Mouse (Mus musculus): Measurements from ENCODE around the gene E130308A19Rik.

Gene E130308A19Rik

DNA sequence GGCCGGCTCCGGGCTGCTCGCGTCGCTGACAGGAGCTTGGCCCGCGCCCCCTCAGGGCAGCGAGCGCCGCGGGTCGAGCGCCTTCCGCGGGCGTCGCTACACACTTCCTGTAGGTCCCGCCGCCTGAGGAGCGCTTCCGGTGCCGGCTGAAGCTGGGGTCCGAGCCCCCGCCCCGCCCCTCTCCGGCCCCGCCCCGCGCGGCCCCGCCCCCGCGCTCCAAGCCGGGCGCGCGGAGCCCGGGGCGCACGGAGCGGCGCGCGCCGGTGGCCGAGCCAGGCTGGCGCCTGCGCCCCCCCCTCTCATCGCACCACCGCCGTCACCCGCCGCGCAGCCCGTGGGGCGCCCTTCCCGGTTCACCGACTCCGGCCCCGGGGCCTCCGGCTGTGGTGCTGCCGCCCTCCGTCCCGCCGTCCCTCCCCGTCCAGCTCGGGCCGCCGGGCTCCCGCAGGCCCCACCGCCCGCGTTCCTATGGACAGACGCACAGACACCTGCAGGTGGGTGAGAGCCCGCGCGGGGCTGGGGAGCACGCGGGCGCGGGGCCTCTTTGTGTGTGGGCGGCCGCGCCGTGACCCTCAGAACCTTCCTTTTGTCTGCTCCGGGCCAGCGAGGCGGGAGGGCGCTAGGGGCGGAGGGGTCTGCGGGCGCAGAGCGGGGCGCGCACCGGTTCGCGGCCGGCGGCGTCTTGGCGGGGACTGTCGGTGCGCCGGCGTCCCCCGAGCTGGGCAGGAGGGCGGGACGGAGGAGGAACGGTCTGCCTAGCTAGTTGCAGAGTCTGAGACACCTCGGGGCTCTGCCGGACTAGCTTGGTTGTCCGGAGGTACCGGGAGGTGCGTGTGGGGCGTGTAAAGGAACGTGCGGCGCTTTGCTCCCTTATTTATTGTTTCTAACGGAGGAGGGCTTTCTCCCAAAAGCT lies at the start of gene E130308A19Rik:
TSS of gene E130308A19Rik (plus strand) at position 214 of the 913 bp plus-strand sequence.
- peak; percentile 89 for DNase-seq (ENCODE audit: low read depth, low spot score)

DNA sequence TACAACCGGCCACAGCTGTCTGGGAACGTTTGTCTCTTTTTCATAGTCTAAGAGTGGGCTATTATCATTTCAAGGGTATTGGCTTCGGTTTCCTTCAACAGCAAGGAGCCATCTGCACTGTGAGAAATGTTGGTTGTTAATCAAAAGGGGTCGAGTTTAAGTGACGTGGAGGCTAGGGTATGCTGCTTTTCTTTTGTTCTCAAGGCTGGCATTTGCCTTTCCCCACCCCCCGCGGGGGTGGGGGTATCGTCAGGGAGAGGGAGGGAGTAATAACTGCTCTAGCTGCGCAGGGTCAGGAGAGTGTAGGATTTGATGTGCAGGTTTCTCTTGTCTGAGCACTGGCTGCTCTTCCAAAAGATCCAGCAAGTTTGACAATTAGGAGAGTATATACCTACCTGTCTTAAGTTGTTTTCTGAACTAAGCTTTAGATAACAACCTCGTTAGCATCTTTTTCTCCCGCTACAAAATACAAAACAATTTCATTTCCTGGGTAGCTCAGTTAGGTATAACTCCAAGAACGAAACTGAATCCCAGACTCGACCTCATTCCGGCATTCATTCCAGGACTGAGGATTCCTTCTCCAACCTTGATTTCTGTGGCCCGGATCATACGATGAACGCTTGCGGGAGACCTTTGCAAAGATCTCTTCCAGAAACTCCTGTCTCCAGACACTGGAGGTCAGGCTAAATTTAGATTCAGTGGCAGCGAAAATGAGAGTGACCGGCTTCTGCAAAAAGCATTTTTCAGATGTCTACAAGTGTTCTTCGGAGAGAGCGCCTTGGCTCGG lies 45.3 kb upstream of the E130308A19Rik start:
- DNase-seq (ENCODE audit: low read depth, low spot score) = peak; percentile 91

DNA sequence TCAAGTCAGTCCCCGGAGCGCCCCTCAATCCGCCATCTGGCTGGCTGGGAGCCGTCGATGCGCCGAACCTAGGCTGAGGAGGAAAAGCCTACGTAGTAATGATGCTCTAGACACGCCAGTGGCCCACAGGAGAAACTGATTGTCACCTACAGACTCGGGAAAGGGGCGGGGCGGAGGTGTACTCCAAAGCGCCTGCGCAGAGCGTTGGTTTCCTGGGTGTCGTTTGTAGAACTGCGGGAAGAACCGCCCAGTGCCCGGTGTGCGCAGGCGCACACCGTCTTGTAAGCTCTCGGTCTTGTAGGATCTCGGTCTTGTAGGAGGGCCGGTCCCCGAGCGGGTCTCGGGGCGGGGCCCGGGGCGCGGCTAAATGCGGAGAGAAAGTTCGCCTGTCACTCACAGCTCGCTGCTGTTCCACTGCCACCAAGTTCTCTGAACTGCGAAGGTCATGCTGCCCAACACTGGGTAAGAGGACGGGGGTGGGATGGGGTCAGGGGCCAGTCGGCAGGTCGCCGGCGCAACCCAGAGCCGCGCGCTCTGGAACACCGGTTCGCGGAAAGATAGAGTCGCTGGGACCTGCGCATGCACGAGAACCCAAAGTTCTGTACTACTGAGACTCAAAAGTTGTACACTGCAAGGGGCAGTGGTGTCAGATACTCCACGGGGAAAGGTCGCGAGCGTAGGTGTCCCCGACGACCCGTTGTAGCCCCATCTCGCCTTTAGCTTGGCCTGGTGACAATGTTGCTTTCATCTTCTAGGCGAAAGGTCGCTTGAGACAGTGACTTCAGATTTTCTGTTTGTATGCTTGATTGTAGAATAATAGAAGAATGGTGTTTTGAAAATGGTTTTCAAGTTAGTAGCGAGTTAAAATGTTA lies 44.5 kb upstream of the E130308A19Rik start, which contains the start of gene Hsdl2:
TSS of gene Hsdl2 (plus strand) at position 250 of the 872 bp plus-strand sequence.
- peak; percentile 100 for DNase-seq (ENCODE audit: low read depth, low spot score)

DNA sequence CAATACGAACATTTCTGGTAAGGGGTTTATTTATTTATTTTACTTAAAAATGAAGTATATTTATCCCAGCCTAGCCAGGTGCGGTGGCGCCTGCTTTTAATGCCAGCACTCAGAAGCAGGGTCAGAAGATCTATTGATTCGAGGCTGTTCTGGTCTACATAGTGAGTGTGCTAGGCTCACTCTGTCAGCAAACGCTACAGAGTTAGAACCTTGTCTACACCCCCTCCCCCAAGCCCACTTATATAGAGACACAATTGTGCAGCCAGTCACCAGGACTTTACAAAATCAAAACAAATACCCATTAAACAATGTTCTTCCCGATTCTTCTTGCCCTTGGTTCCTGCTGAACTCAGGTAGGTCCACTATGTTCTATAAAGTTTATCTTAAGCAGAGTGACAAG lies 43.8 kb upstream of the E130308A19Rik start:
- no peak for DNase-seq (ENCODE audit: low read depth, low spot score)

DNA sequence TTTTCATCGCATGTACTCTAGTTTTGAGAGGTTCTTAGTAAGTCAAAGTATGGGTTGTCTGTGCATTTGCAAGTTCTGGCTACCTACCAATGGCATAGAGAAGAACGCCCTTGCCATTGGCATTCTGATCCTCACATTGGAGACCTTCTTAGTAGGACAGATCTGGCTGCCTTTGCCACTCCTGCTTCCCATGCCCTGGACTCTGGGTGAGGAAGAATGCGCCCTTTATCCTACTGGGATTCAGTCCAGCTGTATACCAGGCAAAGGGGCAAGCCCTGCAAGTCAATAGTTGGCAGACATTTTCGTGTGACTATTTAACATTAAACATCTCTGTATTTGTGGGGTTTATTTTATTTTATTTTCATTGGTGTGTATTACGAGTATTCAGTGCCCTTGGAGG lies 40.9 kb upstream of the E130308A19Rik start:
- no peak for DNase-seq (ENCODE audit: low read depth, low spot score)

DNA sequence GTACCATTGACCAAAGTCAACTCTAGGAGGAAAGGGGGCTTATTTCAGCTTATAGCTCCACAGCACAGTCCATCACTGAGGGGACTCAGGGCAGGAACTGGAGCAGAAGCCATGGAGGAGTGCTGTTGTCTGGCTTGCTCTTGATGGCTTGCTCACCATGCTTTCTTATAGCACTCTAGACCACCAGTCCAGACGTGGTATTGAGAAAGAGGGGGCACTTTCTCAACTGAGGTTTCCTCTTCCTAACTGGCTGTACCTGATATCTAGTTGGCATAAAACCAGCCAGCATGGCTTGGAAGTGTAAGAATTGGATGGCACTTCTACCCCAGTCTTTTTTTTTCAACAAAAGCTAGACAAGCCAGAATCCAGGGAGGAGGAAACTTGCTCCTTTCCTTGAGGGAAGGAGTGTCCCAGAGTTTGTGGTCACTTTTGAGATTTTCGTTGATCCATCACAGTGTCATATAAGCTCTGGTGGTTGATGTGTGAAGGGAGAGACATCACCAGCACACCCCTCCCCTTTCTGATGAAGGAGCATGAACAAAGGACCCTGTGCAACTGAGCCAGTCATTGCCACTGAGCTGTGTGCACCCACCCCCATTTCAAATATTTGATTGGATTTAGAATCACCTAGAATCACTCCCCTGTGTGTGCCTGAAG lies 38.7 kb upstream of the E130308A19Rik start:
- DNase-seq (ENCODE audit: low read depth, low spot score) = no peak

DNA sequence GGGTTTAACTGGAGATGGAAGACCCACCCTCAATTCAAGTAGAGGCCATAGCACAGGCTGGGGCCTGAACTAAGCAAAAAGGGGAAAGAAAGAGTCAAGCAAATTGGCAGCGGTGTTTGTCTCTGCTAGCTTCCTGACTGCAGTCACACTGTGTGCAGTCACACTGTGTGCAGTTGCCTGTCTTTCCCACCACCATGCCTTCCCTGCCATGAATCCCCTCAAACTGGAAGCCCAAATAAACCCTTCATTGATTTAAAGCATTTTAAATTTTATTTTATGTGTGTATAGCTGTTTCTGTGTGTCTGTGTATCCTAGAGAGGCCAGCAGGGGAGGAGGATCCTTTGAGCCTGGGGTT lies 38.2 kb upstream of the E130308A19Rik start:
- DNase-seq (ENCODE audit: low read depth, low spot score) = no peak

DNA sequence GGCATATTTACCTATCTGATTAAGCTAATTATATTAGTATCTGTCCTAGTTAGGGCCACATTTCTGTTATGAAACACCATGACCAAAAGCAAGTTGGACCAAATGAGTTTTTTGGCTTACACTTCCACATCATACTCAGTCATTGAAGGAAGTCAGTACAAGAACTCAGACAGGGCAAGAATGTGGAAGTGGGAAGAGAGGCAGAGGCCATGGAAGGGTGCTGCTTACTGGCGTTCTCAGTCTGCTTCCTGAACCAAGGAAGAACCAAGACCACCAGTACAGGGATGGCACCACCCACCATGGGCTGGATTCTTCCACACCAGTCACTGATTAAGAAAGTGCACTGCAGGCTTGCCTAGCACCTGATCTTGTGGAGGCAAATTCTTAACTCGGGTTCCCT lies 31.4 kb upstream of the E130308A19Rik start:
- no peak for DNase-seq (ENCODE audit: low read depth, low spot score)

DNA sequence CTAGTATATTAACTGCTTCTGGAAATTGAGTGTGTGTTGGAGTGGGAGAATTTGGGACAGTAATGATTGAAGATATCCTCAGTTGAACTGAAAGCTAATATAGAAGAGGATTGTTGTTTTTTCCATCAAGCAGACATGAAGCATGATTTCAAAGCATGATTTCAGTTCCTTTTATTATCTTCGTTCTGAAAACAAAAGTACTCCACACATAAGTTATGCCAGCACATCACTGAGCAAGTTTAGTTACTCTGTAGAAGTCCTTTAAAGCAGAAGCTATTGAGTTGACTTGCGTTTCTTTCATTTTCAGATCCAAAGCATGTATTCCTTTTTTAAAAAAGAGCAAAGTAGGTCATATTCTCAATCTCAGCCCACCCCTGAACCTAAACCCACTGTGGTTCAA lies 29.5 kb upstream of the E130308A19Rik start:
- DNase-seq (ENCODE audit: low read depth, low spot score) = no peak

DNA sequence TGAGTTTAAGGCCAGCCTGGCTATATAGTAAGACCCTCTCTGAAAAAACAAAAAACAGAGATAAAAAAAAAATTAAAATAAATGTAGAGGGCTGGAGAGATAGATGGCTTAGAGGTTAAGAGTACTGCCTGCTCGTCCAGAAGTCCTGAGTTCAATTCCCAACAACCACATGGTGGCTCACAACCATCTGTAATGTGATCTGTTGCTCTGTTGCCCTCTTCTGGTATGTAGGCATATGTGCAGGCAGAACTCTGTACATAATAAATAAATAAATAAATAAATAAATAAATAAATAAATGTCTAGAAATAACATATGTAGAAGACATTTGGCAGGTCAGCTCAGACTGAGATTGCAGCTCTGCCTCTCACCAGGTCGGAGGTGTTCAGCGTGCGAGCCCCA lies 23.3 kb upstream of the E130308A19Rik start:
- DNase-seq (ENCODE audit: low read depth, low spot score) = no peak

DNA sequence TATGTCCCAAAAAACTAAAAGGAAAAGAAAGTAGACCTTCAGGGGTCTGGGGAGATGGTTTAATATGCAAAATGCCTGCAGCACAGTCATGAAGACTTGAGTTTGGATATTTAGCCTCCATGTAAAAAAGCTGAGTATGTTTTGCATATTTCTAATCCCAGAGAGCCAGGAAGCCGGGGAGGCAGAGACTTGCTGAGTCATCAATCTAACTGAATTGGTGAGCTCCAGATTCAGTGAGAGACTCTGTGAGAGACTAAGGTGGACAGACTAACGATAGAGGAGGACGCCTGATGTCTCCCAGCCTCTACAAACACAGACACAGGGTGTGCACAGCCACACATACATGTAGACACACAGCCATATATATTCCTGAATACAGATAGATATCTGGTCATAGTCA lies 21.1 kb upstream of the E130308A19Rik start:
- DNase-seq (ENCODE audit: low read depth, low spot score) = no peak

DNA sequence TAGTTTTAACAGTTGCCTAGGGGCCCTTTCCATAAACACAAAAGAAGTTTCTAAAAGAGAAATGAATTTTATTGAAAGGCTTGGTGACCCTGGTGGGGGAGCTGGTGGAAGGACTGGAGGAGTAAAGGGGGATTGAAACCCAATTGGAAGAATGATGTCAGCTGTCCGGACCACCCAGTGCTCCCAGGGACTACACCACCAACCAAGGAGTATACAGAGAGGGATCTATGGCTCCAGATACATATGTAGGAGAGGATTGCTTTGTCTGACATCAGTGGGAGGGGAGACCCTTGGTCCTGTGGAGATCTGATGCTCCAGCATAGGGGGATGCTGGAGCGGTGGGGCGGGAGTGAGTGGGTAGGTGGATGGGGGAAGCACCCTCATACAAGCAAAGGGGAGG lies 20.5 kb upstream of the E130308A19Rik start:
- DNase-seq (ENCODE audit: low read depth, low spot score) = no peak

DNA sequence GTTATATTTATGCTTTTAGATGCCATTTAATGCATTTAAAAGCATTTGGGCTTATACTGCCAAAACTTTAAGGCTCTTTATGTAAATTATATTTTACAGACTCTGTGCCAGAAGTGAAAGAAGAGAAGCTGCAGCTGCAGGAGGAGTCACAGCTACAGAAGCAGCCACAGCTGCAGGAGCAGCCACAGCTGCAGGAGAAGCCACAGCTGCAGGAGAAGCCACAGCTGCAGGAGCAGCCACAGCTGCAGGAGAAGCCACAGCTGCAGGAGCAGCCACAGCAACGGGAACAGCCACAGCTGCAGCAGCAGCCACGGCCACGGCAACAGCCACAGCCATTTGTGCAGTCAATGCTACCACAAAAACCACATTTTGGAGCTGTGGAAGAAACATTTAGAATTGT lies 15.6 kb upstream of the E130308A19Rik start:
- no peak for DNase-seq (ENCODE audit: low read depth, low spot score)

DNA sequence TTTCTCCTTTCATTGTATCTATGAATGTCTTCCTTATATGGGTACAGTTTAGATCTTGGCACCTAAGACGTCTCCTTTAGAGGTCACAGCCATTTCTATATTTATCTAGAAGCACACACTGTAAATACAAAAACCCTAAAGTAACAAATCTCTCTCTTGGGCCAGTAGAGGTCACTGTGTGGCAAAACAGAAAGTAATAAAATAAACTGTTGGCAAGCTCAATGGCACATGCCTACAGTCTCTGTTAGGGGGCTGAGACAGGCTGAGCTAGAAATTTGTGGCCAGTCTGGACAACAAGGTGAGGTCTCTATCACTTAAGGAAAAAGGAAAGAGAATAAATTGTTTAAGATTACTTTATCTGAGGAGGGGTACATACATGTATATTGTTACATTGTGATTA lies 11.0 kb upstream of the E130308A19Rik start:
- no peak for DNase-seq (ENCODE audit: low read depth, low spot score)

DNA sequence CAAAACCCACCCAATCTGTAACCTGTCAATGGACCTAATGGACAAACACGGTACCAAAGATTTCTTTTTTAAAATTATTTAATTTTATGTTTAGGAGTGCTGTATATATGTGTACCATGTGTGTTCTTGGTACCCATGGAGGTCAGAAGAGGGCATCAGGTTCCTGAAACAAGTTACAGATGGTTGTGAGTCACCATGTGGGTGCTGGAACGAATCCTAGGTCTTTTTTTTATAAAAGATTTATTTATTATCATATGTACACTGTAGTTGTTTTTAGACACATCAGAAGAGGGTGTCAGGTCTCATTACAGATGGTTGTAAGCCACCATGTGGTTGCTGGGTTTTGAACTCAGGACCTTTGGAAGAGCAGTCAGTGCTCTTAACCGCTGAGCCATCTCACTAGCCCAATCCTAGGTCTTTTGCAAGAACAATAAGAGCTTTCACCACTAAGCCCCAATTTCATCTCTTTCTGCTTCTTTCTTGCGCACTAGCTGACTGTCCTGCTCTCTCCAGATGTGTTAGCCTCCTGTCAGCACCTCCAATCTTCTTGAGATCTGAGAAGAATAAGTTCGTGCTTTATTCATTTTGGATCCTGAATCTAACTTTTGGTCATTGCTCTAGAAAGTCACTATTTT lies 6.3 kb upstream of the E130308A19Rik start:
- DNase-seq (ENCODE audit: low read depth, low spot score) = no peak

DNA sequence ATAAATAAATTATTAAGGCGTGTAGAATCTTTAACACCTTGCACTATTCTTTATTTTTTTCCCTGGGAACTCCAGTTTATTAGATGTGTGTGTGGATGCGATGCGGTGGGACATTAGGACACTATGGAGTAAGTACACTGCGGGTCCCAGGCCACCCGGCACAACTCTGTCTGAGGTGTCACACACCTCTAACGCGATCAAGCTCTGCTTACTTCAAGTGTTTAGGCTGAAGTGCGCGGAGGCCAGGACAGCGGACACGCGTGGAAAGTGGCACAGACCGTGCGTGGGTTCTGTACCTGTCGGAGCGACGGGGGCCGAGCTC lies 374 bp upstream of the E130308A19Rik start:
- DNase-seq (ENCODE audit: low read depth, low spot score) = no peak

DNA sequence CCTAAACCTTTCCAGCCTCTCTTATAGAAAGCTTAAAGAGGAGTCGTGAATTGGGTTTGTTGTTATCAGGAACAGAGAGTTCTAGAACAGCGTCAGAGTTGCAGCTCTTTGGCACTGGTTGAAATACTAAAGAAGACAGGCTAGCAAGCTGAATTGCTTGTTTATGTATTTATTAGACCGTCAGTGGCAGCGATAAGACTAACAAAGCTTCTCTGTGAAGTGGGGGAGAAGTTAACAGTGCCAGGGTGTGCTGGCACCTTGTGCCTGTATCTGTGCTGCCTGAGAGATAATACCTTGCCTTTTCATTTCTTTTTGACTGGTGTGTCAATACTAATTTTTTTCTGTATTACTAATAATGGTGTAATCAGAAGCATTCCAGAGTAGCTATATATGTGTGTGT lies 2.2 kb downstream of the E130308A19Rik start:
- no peak for DNase-seq (ENCODE audit: low read depth, low spot score)

DNA sequence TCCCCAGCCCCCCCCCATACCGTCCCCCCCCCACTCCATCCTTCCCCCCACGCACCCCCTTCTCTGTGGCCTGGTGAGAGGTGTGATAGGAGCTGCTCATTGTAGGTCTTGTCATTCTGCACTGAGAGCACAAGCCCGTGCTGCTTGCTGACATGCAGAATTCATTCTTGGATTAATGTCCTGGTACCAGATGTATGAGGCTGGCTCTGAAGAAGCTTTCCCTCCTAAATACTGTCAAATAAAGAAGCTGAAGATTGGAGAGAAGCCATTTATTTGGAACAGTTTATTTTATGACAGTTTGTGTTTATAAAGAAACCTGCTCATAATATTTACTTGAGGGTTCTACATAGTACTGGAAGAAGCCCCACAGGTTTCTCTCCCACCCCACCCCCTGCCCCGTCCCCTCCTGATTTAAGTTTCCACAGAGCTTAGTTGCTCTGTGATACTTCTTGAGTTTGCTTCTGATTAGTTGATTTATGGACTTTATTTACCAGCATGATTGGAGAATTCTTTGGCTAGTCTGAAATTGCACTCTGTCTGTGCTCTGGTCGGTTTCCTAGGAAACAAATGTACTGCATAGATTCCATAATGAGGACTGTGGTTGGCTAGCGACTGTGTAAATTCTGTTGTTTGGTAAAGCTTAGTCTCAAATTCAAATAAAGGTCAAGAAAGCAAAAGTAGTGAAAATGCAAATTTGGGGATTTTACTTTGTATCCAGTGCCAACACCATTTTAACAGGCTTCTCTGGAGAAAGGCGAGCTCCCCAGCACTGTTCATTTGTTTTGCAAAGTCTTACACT lies 3.3 kb downstream of the E130308A19Rik start:
- peak; percentile 56 for DNase-seq (ENCODE audit: low read depth, low spot score)

DNA sequence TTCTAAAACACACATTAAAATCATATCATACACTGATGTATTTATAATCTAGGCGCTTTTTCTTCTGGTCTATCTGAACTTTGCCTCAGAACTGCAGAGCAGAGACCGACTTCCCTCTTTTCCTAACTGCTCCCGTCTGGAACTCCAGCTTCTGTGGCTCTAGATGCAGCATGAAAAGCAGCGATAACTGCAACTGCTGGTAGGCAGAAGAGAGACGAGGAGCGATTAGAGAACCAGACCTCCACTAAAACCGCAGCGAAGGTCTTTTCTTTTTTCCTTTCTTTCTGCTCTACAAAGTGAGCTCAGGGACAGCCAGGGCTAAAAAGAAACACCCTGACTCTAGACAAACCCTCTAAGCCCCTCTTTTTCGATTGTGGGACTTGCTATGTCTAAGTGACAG lies 4.1 kb downstream of the E130308A19Rik start:
- DNase-seq (ENCODE audit: low read depth, low spot score) = no peak

DNA sequence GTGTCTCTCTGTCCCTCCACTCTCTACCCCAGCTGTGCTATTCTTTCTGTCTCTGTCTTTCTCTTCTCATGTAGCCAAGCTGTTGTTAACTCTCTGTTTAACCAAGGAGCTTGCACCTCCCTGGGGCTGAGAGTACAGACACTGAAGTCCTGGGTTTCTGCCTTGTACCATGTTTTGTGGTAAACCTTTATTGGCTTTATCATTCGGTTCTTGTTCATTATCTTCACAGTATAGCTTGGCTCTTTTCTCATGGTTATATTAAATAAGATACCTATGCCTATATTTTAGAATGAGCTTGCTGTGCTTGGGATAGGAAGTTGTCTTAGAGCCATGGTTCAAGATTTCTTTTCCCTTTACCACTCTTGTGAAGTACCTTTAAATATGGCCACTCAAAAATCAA lies 8.5 kb downstream of the E130308A19Rik start:
- no peak for DNase-seq (ENCODE audit: low read depth, low spot score)

Data from mesoderm, embryonic 11.5 days (tissue).